Mouse (Mus musculus): ENCODE measurements at regions not wholly inside any gene's neighbourhood (a gene's known extent, or its start where the extent isn't known, plus 50 kb on each side); places are given as distances from the start of the nearest gene placed in this dataset.

DNA sequence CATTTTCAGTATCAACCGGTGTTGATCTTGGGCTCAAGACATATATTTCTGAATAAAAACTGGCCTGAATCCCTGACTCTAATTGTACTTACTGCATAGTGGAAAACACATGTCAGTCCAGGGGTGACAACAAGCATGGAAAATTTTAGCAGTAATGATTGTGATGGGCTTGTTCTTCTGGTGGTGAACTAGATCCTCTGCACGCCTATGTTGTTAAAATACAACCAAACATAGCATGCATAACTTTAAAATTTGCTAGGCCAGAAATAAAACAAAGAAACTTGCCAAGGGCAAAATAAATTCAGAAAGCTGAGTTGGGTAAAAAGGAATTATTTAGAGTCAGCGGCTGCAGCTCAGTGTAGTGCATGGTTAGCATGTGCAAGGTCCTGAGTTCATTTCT, 198.2 kb downstream of the Mex3b start:
- no peaks in the 10 kb centered on the region for H3K27me3 ChIP-seq (ENCODE audit: control insufficient read depth, insufficient read depth, insufficient read length)
- H3K79me3 ChIP-seq (ENCODE audit: low read depth): no peaks in the 10 kb centered on the region
- H3ac ChIP-seq (ENCODE audit: control insufficient read depth, insufficient read length, low read depth): no peak overlapping the region

DNA sequence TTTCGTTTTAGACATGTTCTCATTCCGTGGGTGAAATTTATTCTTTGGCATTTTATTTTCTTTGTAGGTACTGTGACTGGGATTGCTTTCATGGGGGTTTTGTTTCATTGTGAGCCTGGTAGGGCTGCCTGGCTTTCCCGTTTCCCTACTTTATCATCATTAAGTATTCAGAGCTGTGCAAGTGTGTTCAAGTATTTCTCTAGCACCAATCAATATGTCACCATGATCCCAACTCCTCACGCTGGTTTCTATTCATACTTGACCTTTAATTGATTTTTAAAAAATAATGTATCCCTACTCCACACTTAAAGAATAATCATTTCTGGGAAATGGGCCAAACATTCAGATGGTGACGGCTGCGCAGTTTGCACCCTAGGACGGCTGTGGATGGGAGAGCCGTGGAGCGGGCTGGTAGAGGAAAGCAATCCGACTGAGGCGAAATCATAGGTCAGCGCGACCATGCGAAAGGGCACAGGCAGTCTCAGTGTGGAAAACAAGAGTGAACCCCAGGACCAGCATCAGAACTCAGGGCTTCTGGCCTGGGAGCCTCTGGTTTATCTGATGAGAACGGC, 207.4 kb downstream of the Mex3b start:
- H3ac ChIP-seq (ENCODE audit: control insufficient read depth, insufficient read length, low read depth): no peak overlapping the region
- no peak for TF ChIP-seq MYOG (IDR thresholded peaks at IDR 0.05; ENCODE audit: control insufficient read depth, extremely low read depth, insufficient read length)
- no peak for TF ChIP-seq MYOD1 (IDR thresholded peaks at IDR 0.05; ENCODE audit: control insufficient read depth, insufficient read length, low read depth)
- no peak for TF ChIP-seq MAX (IDR thresholded peaks at IDR 0.05)
- no peak for TF ChIP-seq FOSL1 (IDR thresholded peaks at IDR 0.05; ENCODE audit: insufficient read depth, low read length, poor library complexity, severe bottlenecking)
- TF ChIP-seq CEBPB (IDR thresholded peaks at IDR 0.05; ENCODE audit: low read depth): no peak
- no peak for TF ChIP-seq CTCF (IDR thresholded peaks at IDR 0.05; ENCODE audit: control insufficient read depth, insufficient read depth, insufficient read length)
- TF ChIP-seq USF1 (IDR thresholded peaks at IDR 0.05; ENCODE audit: low read depth): no peak
- H3K4me3 ChIP-seq (ENCODE audit: insufficient read depth, poor library complexity, severe bottlenecking): no peak overlapping the region
- no peaks in the 10 kb centered on the region for H3K79me2 ChIP-seq (ENCODE audit: control insufficient read depth, insufficient read depth)
- H3K27me3 ChIP-seq (ENCODE audit: control insufficient read depth, insufficient read depth, insufficient read length): no peaks in the 10 kb centered on the region
- H3K36me3 ChIP-seq (ENCODE audit: control insufficient read depth, insufficient read depth): no peaks in the 10 kb centered on the region
- no peaks in the 10 kb centered on the region for H3K79me3 ChIP-seq (ENCODE audit: low read depth)

More for the DNA sequence above, 198.2 kb downstream of the Mex3b start:
- TF ChIP-seq MYOG (IDR thresholded peaks at IDR 0.05; ENCODE audit: control insufficient read depth, extremely low read depth, insufficient read length) (no peak), CEBPB (IDR thresholded peaks at IDR 0.05; ENCODE audit: low read depth) (no peak), MYOD1 (IDR thresholded peaks at IDR 0.05; ENCODE audit: control insufficient read depth, insufficient read length, low read depth) (no peak), FOSL1 (IDR thresholded peaks at IDR 0.05; ENCODE audit: insufficient read depth, low read length, poor library complexity, severe bottlenecking) (no peak), MAX (IDR thresholded peaks at IDR 0.05) (no peak), USF1 (IDR thresholded peaks at IDR 0.05; ENCODE audit: low read depth) (no peak), CTCF (IDR thresholded peaks at IDR 0.05; ENCODE audit: control insufficient read depth, insufficient read depth, insufficient read length) (no peak)
- no peaks in the 10 kb centered on the region for H3K79me2 ChIP-seq (ENCODE audit: control insufficient read depth, insufficient read depth)
- no peaks in the 10 kb centered on the region for H3K36me3 ChIP-seq (ENCODE audit: control insufficient read depth, insufficient read depth)
- no peak overlapping the region for H3K4me3 ChIP-seq (ENCODE audit: insufficient read depth, poor library complexity, severe bottlenecking)

DNA sequence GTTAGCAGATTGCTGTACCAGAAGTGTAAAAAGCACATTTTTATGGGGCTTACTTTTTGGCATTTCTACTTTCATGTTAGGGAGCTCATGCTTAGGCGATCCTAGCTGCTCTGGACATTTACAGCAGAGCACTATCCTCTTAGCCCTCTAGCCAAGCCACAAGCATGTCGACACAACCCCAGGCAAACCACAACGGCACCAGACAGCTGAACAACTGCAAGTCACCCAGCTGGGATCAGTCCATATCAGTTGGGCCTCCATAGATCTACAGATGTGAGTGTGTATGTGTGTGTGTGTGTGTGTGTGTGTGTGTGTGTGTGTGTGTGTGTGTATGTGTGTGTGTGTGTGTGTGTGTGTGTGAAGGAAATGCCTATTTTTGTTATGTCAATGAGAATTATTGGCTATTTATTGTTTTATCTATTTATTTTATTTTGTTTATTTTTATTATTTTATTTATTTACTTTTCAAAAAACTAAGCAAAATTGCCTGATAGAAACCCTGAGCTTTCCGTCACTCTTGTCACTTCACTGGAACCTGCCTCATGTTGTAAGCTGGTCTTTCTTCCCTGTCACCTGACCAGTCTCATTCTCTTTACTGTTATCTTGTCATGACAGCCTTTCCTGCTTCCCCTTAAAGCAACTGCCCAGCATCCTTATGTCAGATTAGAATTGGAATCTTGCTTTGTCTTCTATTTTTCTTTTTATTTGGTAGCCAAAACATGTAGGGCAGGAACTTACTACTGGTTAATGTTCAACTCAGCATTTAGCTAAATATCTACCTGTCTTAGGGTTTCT, 208.2 kb downstream of the Mex3b start:
- H3K4me3 ChIP-seq (ENCODE audit: insufficient read depth, poor library complexity, severe bottlenecking): no peak overlapping the region
- H3K79me3 ChIP-seq (ENCODE audit: low read depth): no peaks in the 10 kb centered on the region
- no peaks in the 10 kb centered on the region for H3K36me3 ChIP-seq (ENCODE audit: control insufficient read depth, insufficient read depth)
- no peak overlapping the region for H3ac ChIP-seq (ENCODE audit: control insufficient read depth, insufficient read length, low read depth)
- TF ChIP-seq MYOG (IDR thresholded peaks at IDR 0.05; ENCODE audit: control insufficient read depth, extremely low read depth, insufficient read length) (no peak), MYOD1 (IDR thresholded peaks at IDR 0.05; ENCODE audit: control insufficient read depth, insufficient read length, low read depth) (peak; percentile 88), MAX (IDR thresholded peaks at IDR 0.05) (no peak)
- H3K27me3 ChIP-seq (ENCODE audit: control insufficient read depth, insufficient read depth, insufficient read length): no peaks in the 10 kb centered on the region
- no peaks in the 10 kb centered on the region for H3K79me2 ChIP-seq (ENCODE audit: control insufficient read depth, insufficient read depth)

DNA sequence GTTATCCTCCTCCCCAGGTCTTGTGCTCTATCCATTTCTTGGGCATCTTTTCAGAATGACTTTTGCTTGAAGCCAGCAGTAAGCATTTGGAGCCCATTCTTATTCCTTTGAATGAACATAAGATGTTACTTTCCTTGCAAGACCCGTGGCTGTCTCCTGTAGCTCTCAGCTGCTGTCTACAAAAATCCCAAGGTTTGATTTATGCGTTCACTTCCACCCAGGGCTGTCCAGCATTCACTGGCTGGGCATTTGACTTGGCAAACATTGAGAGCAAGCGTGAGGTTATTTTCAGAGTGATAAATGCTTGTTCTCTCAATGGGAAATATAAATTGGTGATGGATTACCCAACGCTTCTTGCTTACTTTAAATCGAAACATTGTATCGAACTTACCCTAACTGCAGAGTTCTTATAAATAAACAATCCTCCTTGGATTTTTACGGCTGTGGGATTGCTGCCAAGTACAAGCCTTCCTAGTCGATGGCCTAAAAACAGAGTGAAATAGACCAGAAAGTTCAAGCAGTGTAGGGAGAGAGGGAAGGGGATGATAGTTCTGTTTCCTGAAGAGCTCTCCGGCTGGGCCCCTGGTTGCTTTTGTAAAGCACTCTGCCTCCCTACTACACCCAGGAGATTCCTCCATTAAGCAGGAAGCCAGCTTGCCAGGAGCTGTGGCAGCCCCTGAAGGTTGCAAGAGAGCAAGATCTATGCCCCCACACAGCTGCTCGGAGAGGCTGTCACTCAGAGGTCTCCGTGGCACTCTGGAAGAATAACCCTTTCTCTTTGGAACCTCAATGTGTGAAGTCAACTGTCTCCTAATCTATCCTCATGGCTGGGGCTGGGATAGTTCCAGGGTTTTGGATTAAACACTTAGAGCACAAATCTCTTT, 210.1 kb downstream of the Mex3b start:
- Histone ChIP-seq H3K27me3 (ENCODE audit: control insufficient read depth, insufficient read depth, insufficient read length) (no peaks in the 10 kb centered on the region), H3K36me3 (ENCODE audit: control insufficient read depth, insufficient read depth) (no peaks in the 10 kb centered on the region), H3ac (ENCODE audit: control insufficient read depth, insufficient read length, low read depth) (no peak overlapping the region), H3K79me2 (ENCODE audit: control insufficient read depth, insufficient read depth) (no peaks in the 10 kb centered on the region), H3K79me3 (ENCODE audit: low read depth) (no peaks in the 10 kb centered on the region), H3K4me3 (ENCODE audit: insufficient read depth, poor library complexity, severe bottlenecking) (no peak overlapping the region)
- TF ChIP-seq CTCF (IDR thresholded peaks at IDR 0.05; ENCODE audit: control insufficient read depth, insufficient read depth, insufficient read length) (no peak), FOSL1 (IDR thresholded peaks at IDR 0.05; ENCODE audit: insufficient read depth, low read length, poor library complexity, severe bottlenecking) (no peak), MYOG (IDR thresholded peaks at IDR 0.05; ENCODE audit: control insufficient read depth, extremely low read depth, insufficient read length) (no peak), MYOD1 (IDR thresholded peaks at IDR 0.05; ENCODE audit: control insufficient read depth, insufficient read length, low read depth) (no peak)

DNA sequence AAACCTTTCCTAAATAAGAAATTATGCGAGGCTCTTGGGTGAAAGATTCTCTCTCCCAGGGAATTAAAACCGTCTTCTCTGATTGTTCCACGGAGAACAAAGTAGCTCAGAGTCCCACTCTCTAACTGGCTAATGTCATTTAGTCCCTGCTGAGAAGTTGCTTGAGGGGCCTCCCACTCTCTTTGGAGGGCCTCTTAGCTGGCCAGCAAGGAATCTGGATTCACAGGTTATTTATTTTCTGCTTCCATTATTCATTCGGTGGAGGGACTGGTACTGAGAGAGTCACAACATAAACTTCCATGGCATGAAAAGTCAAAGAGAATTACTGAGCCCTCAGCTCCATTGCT, 210.8 kb downstream of the Mex3b start:
- no peaks in the 10 kb centered on the region for H3K27me3 ChIP-seq (ENCODE audit: control insufficient read depth, insufficient read depth, insufficient read length)
- H3K4me3 ChIP-seq (ENCODE audit: insufficient read depth, poor library complexity, severe bottlenecking): no peak overlapping the region
- H3ac ChIP-seq (ENCODE audit: control insufficient read depth, insufficient read length, low read depth): no peak overlapping the region
- TF ChIP-seq MAX (IDR thresholded peaks at IDR 0.05): no peak
- no peak for TF ChIP-seq FOSL1 (IDR thresholded peaks at IDR 0.05; ENCODE audit: insufficient read depth, low read length, poor library complexity, severe bottlenecking)
- no peak for TF ChIP-seq CEBPB (IDR thresholded peaks at IDR 0.05; ENCODE audit: low read depth)
- TF ChIP-seq USF1 (IDR thresholded peaks at IDR 0.05; ENCODE audit: low read depth): no peak
- TF ChIP-seq MYOG (IDR thresholded peaks at IDR 0.05; ENCODE audit: control insufficient read depth, extremely low read depth, insufficient read length): no peak
- no peak for TF ChIP-seq CTCF (IDR thresholded peaks at IDR 0.05; ENCODE audit: control insufficient read depth, insufficient read depth, insufficient read length)
- TF ChIP-seq MYOD1 (IDR thresholded peaks at IDR 0.05; ENCODE audit: control insufficient read depth, insufficient read length, low read depth): no peak
- no peaks in the 10 kb centered on the region for H3K79me3 ChIP-seq (ENCODE audit: low read depth)
- no peaks in the 10 kb centered on the region for H3K79me2 ChIP-seq (ENCODE audit: control insufficient read depth, insufficient read depth)
- no peaks in the 10 kb centered on the region for H3K36me3 ChIP-seq (ENCODE audit: control insufficient read depth, insufficient read depth)

Data from C2C12 (cell line).